Comparison of ENCODE assay signal across 9 mouse cellular contexts in genomic region chr8:69890813-69891241, GRCm38 (mm10). TPM values are rescaled to one million over a fixed set of nuclear protein-coding genes. Genes with fewer than 3 reads are reported as not detected.
A peak's percentile ranks its signal among the peaks of the same experiment; 100 is the strongest.
DNase-seq lines count a peak whose midpoint lies in the region; ATAC-seq and TF ChIP-seq lines count a peak whose summit lies in the region.
"Had no signal": no experiment of that assay in that cellular context is flagged by ENCODE, and none has a peak within 500 bp of the region (broad histone marks: within the 10 kb centered on the region; RNA-seq: fewer than 3 reads in every experiment).

No protein-coding gene starts in this region.

- intact Hi-C loops in gastrocnemius, adult 2 months (cut with DNase I): loop anchor here (1.0 kb wide), 1 partner anchor 17 kb away; no protein-coding TSS in a partner anchor

- dilution Hi-C loops in CH12.LX (cut with MboI; ENCODE audit: extremely low pct_ligation_motif_present, extremely low pct_unique_long_range_greater_than_20kb, low sequenced_read_pairs): no loop called here

- no peak for ATAC-seq in lung, embryonic 14.5 days (ENCODE audit: insufficient read depth)

- DNase-seq in gastrocnemius, adult 2 months: no peak
- no peak for DNase-seq in gastrocnemius, postnatal 25 days
- no peak for DNase-seq in CH12.LX (ENCODE audit: extremely low read depth)
- DNase-seq in induced T-regulatory cell, adult 2 months (ENCODE audit: low read depth): peak; percentile 60
- DNase-seq in lung, embryonic 14.5 days: peak; percentile 79
- peak; percentile 71 for DNase-seq in right cerebral cortex, postnatal 25 days
- no peak for DNase-seq in ovary, postnatal 10 days (ENCODE audit: low spot score)

- H3K4me2 ChIP-seq in CH12.LX (ENCODE audit: insufficient read depth, low read depth, poor library complexity, severe bottlenecking): no peak overlapping the region
- no peak overlapping the region for H3K4me2 ChIP-seq in lung, embryonic 14.5 days

- TF ChIP-seq POLR2A in CH12.LX (IDR thresholded peaks at IDR 0.05; ENCODE audit: low read depth, low read length): no peak
- TF ChIP-seq POLR2A in cortical plate, adult 2 months (IDR thresholded peaks at IDR 0.05; ENCODE audit: extremely low read depth, insufficient read depth, low read length): no peak

- peaks cover 5% of the 10 kb centered on the region for H3K79me2 ChIP-seq in CH12.LX (replicated peaks; ENCODE audit: control insufficient read depth, extremely low read depth, insufficient read depth, poor library complexity, severe bottlenecking)

- in situ Hi-C loops in CH12.LX (cut with MboI; ENCODE audit: low pct_ligation_motif_present, low pct_unique_long_range_greater_than_20kb, low sequenced_read_pairs): no loop called here

- no peak overlapping the region for H3K27ac ChIP-seq in gastrocnemius, adult 2 months
- H3K27ac ChIP-seq in CH12.LX (ENCODE audit: insufficient read depth, low read depth): no peak overlapping the region
- no peak overlapping the region for H3K27ac ChIP-seq in cortical plate, adult 2 months (ENCODE audit: insufficient read depth, low read length)
- H3K27ac ChIP-seq in lung, embryonic 14.5 days (ENCODE audit: low read depth): no peak overlapping the region

- no peaks in the 10 kb centered on the region for H3K9me3 ChIP-seq in CH12.LX (replicated peaks; ENCODE audit: low read length)
- no peaks in the 10 kb centered on the region for H3K9me3 ChIP-seq in lung, embryonic 14.5 days (ENCODE audit: low read depth, low read length)

- peaks cover 11 to 18% of the 10 kb centered on the region in 2 experiments for H3K4me1 ChIP-seq in CH12.LX (ENCODE audit: control insufficient read depth in 1 of 2, insufficient read depth in 2 of 2)
- H3K4me1 ChIP-seq in cortical plate, adult 2 months (ENCODE audit: control insufficient read depth, insufficient read depth, low read length): no peaks in the 10 kb centered on the region; the same call in none of the 2 replicates
- H3K4me1 ChIP-seq in lung, embryonic 14.5 days (ENCODE audit: insufficient read depth): no peaks in the 10 kb centered on the region

- TF ChIP-seq CTCF in gastrocnemius, adult 2 months (IDR thresholded peaks at IDR 0.05): peak; percentile 71
- TF ChIP-seq CTCF in CH12.LX (conservative IDR thresholded peaks at IDR 0.05 in 1 of 2, IDR thresholded peaks at IDR 0.05 in 1 of 2; ENCODE audit: low read depth in 2 of 2, low read length in 2 of 2): peak in 1 of 2 experiments; percentile 47; a peak in 2 of 4 replicates
- peak; percentile 64 for TF ChIP-seq CTCF in cortical plate, adult 2 months (IDR thresholded peaks at IDR 0.05; ENCODE audit: extremely low read depth, insufficient read depth, low read length)
- TF ChIP-seq CTCF in lung, embryonic 14.5 days (IDR thresholded peaks at IDR 0.05; ENCODE audit: low read depth): peak; percentile 83

- TF ChIP-seq EP300 in CH12.LX (IDR thresholded peaks at IDR 0.05; ENCODE audit: low read length): no peak

- WGBS in lung, embryonic 14.5 days: 37% methylated on average over 19 of the region's 19 CpGs

- no peak overlapping the region for H3K4me3 ChIP-seq in gastrocnemius, adult 2 months
- H3K4me3 ChIP-seq in CH12.LX (replicated peaks in 1 of 3; ENCODE audit: low read depth in 2 of 3, low read length in 2 of 3, poor library complexity in 1 of 3): no peak overlapping the region
- H3K4me3 ChIP-seq in cortical plate, adult 2 months (ENCODE audit: insufficient read depth, low read length): no peak overlapping the region
- no peak overlapping the region for H3K4me3 ChIP-seq in lung, embryonic 14.5 days (ENCODE audit: low read depth, low read length)

- H3K27me3 ChIP-seq in CH12.LX (replicated peaks): no peaks in the 10 kb centered on the region
- peaks cover 51% of the 10 kb centered on the region for H3K27me3 ChIP-seq in lung, embryonic 14.5 days (ENCODE audit: insufficient read depth, low read length)

- H3K9ac ChIP-seq in CH12.LX (ENCODE audit: insufficient read depth, low read depth): no peak overlapping the region
- no peak overlapping the region for H3K9ac ChIP-seq in lung, embryonic 14.5 days

- peaks cover 35 to 84% of the 10 kb centered on the region in 2 experiments for H3K36me3 ChIP-seq in CH12.LX (replicated peaks in 1 of 2; ENCODE audit: control insufficient read depth in 1 of 2, insufficient read depth in 1 of 2, low read length in 1 of 2)
- H3K36me3 ChIP-seq in lung, embryonic 14.5 days (ENCODE audit: insufficient read depth): peaks cover 9% of the 10 kb centered on the region; the same call in 1 of the 2 replicates

- no peak; the same call in none of the 2 replicates for TF ChIP-seq RAD21 in CH12.LX (IDR thresholded peaks at IDR 0.05; ENCODE audit: low read depth, low read length)

TF ChIP-seq in CH12.LX, 34 proteins besides CTCF, POLR2A, EP300 and RAD21:
- TF ChIP-seq SMC3 (IDR thresholded peaks at IDR 0.05; ENCODE audit: low read depth, low read length) (peak; percentile 28; the same call in 1 of the 2 replicates), ZC3H11A (IDR thresholded peaks at IDR 0.05; ENCODE audit: low read depth, low read length) (no peak)

RNA-seq across cellular contexts. Expression of gene Cilp2, which starts 3.3 kb away (rescaled TPM):
- 10 to 100 TPM in 1 of 2 experiments, 1 to 10 TPM in 1; 3.5 to 18.9 TPM for total RNA-seq in gastrocnemius, adult 2 months (2021)
- total RNA-seq in gastrocnemius, postnatal 25 days (2021): 10 to 100 TPM in 1 of 2 experiments, 1 to 10 TPM in 1; 4.0 to 13.6 TPM
- total RNA-seq in CH12.LX (2012; rRNA removed) (0.08 TPM in 2 replicates), CH12.LX (2014; rRNA removed) (0.04 TPM in 1 of 2 replicates, not detected in the other)
- 0.07 TPM in 1 of 2 replicates, not detected in the other for polyA plus RNA-seq in CH12.LX (2012; ENCODE audit: insufficient read length, low read depth)
- polyA plus RNA-seq in cortical plate, adult 2 months (2012; rRNA removed): 0.89 and 1.4 TPM in 2 replicates
- 0.25 and 0.31 TPM in 2 replicates for polyA plus RNA-seq in lung, embryonic 14.5 days (2014; fragmentation: Nextera tagmentation; extraction: Ambion mirVana)

RNA-seq across cellular contexts. Expression of gene Tssk6, which starts 11.2 kb away (rescaled TPM):
- not detected for total RNA-seq in gastrocnemius, adult 2 months (2021)
- not detected for total RNA-seq in gastrocnemius, postnatal 25 days (2021)
- 1.5 and 1.8 TPM in 2 replicates for total RNA-seq in CH12.LX (2012; rRNA removed)
- 0.35 and 0.44 TPM in 2 replicates for total RNA-seq in CH12.LX (2014; rRNA removed)
- 1.7 and 2.3 TPM in 2 replicates for polyA plus RNA-seq in CH12.LX (2012; ENCODE audit: insufficient read length, low read depth)
- 0.29 and 0.40 TPM in 2 replicates for polyA plus RNA-seq in cortical plate, adult 2 months (2012; rRNA removed)
- polyA plus RNA-seq in lung, embryonic 14.5 days (2014; fragmentation: Nextera tagmentation; extraction: Ambion mirVana): 3.8 and 4.3 TPM in 2 replicates
- total RNA-seq: heart, postnatal 36 days had no signal

RNA-seq across cellular contexts. Expression of gene Ndufa13, which starts 11.5 kb away (rescaled TPM):
- total RNA-seq in gastrocnemius, adult 2 months (2021): 100 to 1,000 TPM; 312 to 399 TPM
- total RNA-seq in gastrocnemius, postnatal 25 days (2021): 100 to 1,000 TPM; 338 to 343 TPM
- total RNA-seq in CH12.LX (2012; rRNA removed) (153 and 177 TPM in 2 replicates), CH12.LX (2014; rRNA removed) (60.9 and 74.7 TPM in 2 replicates)
- 90.1 and 104 TPM in 2 replicates for polyA plus RNA-seq in CH12.LX (2012; ENCODE audit: insufficient read length, low read depth)
- polyA plus RNA-seq in cortical plate, adult 2 months (2012; rRNA removed): 182 and 184 TPM in 2 replicates
- polyA plus RNA-seq in lung, embryonic 14.5 days (2014; fragmentation: Nextera tagmentation; extraction: Ambion mirVana): 163 and 171 TPM in 2 replicates

RNA-seq across cellular contexts. Expression of gene Yjefn3, which starts 11.7 kb away (rescaled TPM):
- 10 to 100 TPM in 1 of 2 experiments, 1 to 10 TPM in 1; 9.5 to 14.5 TPM for total RNA-seq in gastrocnemius, adult 2 months (2021)
- total RNA-seq in gastrocnemius, postnatal 25 days (2021): 1 to 10 TPM; 5.6 to 6.9 TPM
- total RNA-seq in CH12.LX (2012; rRNA removed): 8.0 and 9.5 TPM in 2 replicates
- total RNA-seq in CH12.LX (2014; rRNA removed): 3.3 and 3.6 TPM in 2 replicates
- 8.4 and 10.5 TPM in 2 replicates for polyA plus RNA-seq in CH12.LX (2012; ENCODE audit: insufficient read length, low read depth)
- 34.2 and 35.7 TPM in 2 replicates for polyA plus RNA-seq in cortical plate, adult 2 months (2012; rRNA removed)
- 3.6 and 4.3 TPM in 2 replicates for polyA plus RNA-seq in lung, embryonic 14.5 days (2014; fragmentation: Nextera tagmentation; extraction: Ambion mirVana)

RNA-seq across cellular contexts. Expression of gene Pbx4, which starts 58.5 kb away (rescaled TPM):
- not detected for total RNA-seq in gastrocnemius, adult 2 months (2021)
- not detected for total RNA-seq in gastrocnemius, postnatal 25 days (2021)
- total RNA-seq in CH12.LX (2012; rRNA removed) (3.1 and 5.9 TPM in 2 replicates), CH12.LX (2014; rRNA removed) (1.0 and 1.5 TPM in 2 replicates)
- 2.4 and 3.5 TPM in 2 replicates for polyA plus RNA-seq in CH12.LX (2012; ENCODE audit: insufficient read length, low read depth)
- 32.0 and 35.4 TPM in 2 replicates for polyA plus RNA-seq in cortical plate, adult 2 months (2012; rRNA removed)
- 7.1 and 9.4 TPM in 2 replicates for polyA plus RNA-seq in lung, embryonic 14.5 days (2014; fragmentation: Nextera tagmentation; extraction: Ambion mirVana)
- total RNA-seq: heart, postnatal 36 days had no signal

Comparison
In these comparisons a context has a peak if more than half of its experiments do, and no peak if none do; other contexts are left out.
1. DNase-seq: peak in induced T-regulatory cell, adult 2 months (single experiment), lung, embryonic 14.5 days (single experiment) and right cerebral cortex, postnatal 25 days (single experiment); none in gastrocnemius, adult 2 months (single experiment), gastrocnemius, postnatal 25 days (single experiment), CH12.LX (single experiment) and ovary, postnatal 10 days (single experiment).
2. RNA of gene Cilp2, which starts 3.3 kb away (total RNA-seq): 3.5 to 18.9 TPM in gastrocnemius, adult 2 months and 4.0 to 13.6 TPM in gastrocnemius, postnatal 25 days; 0.04 to 0.08 TPM in CH12.LX; every median in the first group is over 4 times any median in the second.